Mouse (Mus musculus) spleen, postnatal 36 days (tissue): ENCODE data around the gene Gm21897.
"Not testable (repeated sequence)": the region's sequence is repeated elsewhere in the genome, so short reads cannot be mapped to it uniquely, and the experiment has no call there.

ENCODE experiments used
- DNase-seq, 2 experiments: peaks; one replicate each; pipeline ENCODE4 v3.0.0; 2022; ENCODE audit warnings: low spot score in 2 of 2, mixed read lengths in 1 of 2

Gene Gm21897

GRCm38 (mm10) chr16:15317158-15317557, at the start of gene Gm21897:
Gene Gm21897 (plus strand): TSS chr16:15317458.
- DNase-seq: not testable (repeated sequence)

DNA sequence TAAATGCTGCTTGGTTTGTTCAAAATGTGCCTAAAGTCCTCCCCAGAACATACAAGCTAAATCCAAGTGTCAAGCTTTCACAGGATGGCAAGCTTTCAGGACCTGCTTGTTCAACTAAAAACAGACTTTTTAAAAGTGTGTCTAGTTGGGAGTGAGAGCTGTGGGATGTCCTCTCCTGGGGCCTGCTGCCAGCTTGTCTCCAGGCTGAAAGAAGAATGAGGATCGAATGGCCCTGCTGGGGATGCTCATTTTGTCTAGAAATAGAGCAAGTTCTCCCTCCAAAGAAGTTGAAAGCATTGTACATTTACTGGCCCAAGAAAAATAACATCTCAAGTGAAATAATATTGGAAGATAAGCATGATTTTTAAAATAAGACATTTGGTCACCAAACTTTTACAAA, 45.0 kb upstream of the Gm21897 start:
- DNase-seq: no peak

- DNase-seq: no peak
These were observed 39.8 kb upstream of the Gm21897 start for GRCm38 (mm10) chr16:15277461-15277860.

- no peak for DNase-seq
These were observed 24.2 kb upstream of the Gm21897 start for GRCm38 (mm10) chr16:15293041-15293440.

DNA sequence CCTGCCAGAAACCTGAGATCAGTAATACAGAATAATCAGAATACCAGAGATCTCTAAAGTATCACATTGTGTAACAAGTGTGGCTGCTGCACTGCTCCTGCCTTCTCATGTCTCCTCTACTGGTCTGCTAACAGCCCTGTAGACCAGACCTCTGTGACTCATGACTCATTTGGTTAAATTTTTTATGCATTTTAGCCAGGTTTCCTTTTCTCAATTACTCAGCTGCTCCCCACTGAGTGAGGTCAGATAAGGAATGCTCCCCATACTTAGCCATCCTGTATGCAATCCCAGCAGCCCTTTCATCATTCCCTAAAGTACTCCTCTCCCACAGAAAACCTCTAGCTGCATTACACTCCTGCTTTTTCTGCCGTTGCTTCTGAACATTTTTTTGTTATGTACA, 23.0 kb upstream of the Gm21897 start:
- DNase-seq: no peak

DNA sequence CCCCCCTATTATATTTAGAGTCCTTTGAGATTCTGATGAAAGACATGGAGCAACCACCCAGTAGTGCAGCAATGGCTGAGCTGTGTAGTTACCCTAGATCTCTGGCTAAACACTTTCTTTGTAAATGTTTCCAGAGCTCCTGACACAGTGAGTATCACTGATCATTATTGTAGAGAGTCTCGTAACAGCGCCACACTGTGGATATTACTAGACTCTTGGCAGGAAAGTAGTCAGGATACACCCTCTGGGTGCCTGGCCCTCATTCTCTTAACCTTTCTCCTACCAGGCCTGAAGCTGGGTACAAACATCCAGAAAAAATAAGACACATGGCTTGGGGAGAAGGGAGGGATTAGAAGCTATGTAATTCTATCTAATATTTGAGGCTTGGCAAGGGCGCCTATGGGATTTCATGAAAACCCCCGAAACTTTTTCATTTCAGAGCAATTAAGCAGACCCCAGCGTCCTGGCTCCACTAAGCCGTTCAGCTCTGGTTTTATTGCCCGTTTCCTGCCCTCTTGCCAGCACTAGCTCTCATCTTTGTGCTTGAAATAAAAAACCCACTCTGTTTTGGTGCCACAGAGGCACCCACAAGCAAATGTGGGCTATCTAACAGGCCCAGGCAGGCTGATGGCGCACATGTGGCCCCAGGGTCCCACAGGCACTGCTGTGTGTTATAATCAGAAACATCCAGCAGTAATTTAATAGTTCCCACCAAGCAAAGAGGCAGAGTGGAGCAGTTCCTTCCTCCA, 22.2 kb upstream of the Gm21897 start:
- no peak for DNase-seq

- DNase-seq: no peak
These were observed 17.3 kb downstream of the Gm21897 start for GRCm38 (mm10) chr16:15334526-15334925.

GRCm38 (mm10) chr16:15339051-15339450, 21.8 kb downstream of the Gm21897 start:
- DNase-seq: no peak

DNA sequence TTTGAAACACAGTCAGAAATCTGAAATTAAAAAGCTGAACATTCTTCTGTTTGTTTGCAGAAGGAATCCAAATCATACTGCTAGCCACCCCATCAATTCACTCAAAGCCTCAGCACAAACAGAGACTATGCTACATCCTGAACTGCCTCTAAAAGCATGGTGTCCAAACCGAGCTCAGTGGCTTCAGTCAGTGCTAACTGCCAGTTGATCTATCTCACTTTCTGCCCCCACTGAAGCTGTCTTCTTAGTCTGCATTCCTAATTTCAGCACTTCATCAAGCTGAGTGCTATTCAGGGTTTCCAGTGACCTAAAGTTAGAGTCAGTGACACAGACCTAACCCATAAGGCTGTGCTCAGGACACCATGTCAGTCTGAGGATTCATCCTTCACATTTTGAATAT, 28.8 kb downstream of the Gm21897 start:
- DNase-seq: no peak

GRCm38 (mm10) chr16:15349381-15349780, 32.1 kb downstream of the Gm21897 start:
- no peak for DNase-seq

- DNase-seq: no peak
These were observed 34.0 kb downstream of the Gm21897 start for GRCm38 (mm10) chr16:15351301-15351700.

DNA sequence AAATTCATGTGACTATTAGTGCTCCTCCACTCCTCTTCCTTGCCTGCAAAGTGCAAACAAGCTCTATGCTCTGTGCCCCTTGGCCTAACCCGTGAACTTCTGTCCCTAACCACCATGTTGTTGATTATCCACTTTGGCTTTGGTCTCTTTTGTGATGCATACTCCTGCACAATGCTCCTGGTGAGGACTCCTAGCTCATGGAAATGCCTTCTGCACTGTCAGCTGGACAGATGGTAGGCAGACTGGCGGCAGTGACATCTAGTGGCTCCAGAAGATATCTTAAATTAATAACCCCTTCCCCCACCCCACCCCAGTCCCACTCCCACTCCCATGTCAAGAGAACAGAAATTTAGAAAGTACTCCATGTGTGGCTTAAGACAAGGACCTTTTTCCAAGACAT, 35.1 kb downstream of the Gm21897 start:
- no peak for DNase-seq

- no peak for DNase-seq
These were observed 37.6 kb downstream of the Gm21897 start for GRCm38 (mm10) chr16:15354901-15355300.

DNA sequence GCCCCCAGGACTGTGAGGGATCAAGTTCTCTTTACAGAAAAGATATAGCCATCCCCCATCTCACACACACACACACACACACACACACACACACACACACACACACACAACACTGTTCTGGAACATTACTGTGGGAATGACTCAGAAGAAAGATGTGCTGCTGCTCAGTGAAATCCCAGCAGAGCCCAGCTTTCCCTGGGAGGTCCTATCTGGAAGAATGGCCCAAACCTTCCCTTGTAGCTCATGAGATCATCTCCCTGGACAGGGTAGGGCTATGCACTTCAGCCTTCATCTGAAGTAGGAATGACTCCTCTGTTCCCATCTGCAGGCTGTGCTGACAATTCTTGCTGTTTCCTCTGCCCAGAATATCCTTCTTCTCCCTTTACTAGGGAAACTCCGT, 38.1 kb downstream of the Gm21897 start:
- no peak for DNase-seq

GRCm38 (mm10) chr16:15357766-15358165, 40.5 kb downstream of the Gm21897 start:
- DNase-seq: no peak

- DNase-seq: no peak
These were observed 42.0 kb downstream of the Gm21897 start for GRCm38 (mm10) chr16:15359110-15359782.

DNA sequence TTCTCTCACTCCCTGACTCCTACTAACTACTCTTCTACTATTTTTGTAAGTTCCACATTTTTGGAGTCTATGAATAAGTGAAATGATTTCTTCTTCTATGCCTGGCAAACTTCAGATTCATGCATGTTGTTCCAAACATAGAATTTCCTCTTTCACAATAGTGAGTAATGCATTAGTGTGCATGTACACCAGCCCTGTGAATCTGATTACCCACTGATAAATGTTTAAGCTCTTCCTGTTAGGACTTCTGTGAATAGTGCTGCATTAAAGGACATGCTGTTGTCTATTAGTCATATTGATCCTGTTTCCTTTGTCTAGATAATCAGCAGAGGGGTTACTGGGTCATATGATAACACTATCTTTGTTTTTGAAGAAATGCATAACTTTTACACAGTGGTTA, 43.6 kb downstream of the Gm21897 start:
- DNase-seq: no peak
